Mouse (Mus musculus) hindbrain, embryonic 16.5 days (tissue): ENCODE measurements around the gene Heg1. TPM values are rescaled to one million over a fixed set of nuclear protein-coding genes. Genes with fewer than 3 reads are reported as not detected.

Experiments used
- ATAC-seq: fragments of 200-750 bp; cut with Nextera tagmentation; 2 replicates; pipeline ENCODE4 v1.8.0; 2017; ENCODE audit warnings: moderate TSS enrichment, moderate library complexity
- H3K27ac ChIP-seq: fragments of 300-500 bp; sonication (generic); 2 replicates; pipeline ENCODE4 v1.5.1; 2014; ENCODE audit warnings: low read depth, mild to moderate bottlenecking, control low read depth, low read length, moderate library complexity
- H3K27me3 ChIP-seq: fragments of 300-500 bp; sonication (generic); replicated peaks from 2 replicates; pipeline ENCODE4 v1.6.1; 2014; ENCODE audit warnings: low read length; ENCODE audit not compliant: control insufficient read depth, insufficient read depth
- H3K36me3 ChIP-seq: fragments of 300-500 bp; sonication (generic); 2 replicates; pipeline ENCODE4 v1.6.1; 2014; ENCODE audit warnings: mild to moderate bottlenecking, low read length, moderate library complexity, mixed read lengths; ENCODE audit not compliant: control insufficient read depth, insufficient read depth
- H3K4me1 ChIP-seq: fragments of 300-500 bp; sonication (generic); 2 replicates; pipeline ENCODE4 v1.6.1; 2014; ENCODE audit warnings: low read depth, low read length; ENCODE audit not compliant: control insufficient read depth, insufficient read depth
- H3K4me2 ChIP-seq: fragments of 300-500 bp; sonication (generic); 2 replicates; pipeline ENCODE4 v1.6.1; 2014; ENCODE audit warnings: mild to moderate bottlenecking, low read length, control low read depth, moderate library complexity
- H3K4me3 ChIP-seq: fragments of 300-500 bp; sonication (generic); 2 replicates; pipeline ENCODE4 v1.5.1; 2014; ENCODE audit warnings: mild to moderate bottlenecking, low read length, control low read depth, moderate library complexity
- H3K9ac ChIP-seq: fragments of 300-500 bp; sonication (generic); 2 replicates; pipeline ENCODE4 v1.6.1; 2014; ENCODE audit warnings: low read depth, mild to moderate bottlenecking, control low read depth, low read length, moderate library complexity
- H3K9me3 ChIP-seq: fragments of 300-500 bp; sonication (generic); 2 replicates; pipeline ENCODE4 v1.6.1; 2014; ENCODE audit warnings: mild to moderate bottlenecking, low read length, moderate library complexity; ENCODE audit not compliant: control insufficient read depth
- WGBS: fragments of 180-500 bp; shearing (Covaris S2); extraction: QIAGEN DNeasy Blood & Tissue Kit; methylation state at CpG from one replicate; pipeline ENCODE4 v1.1.7; 2014; 5-methylcytosine and 5-hydroxymethylcytosine counted together
- polyA plus RNA-seq: library from polyadenylated mRNA; unstranded; fragments of >200 nt; fragmentation: Nextera tagmentation; extraction: Ambion mirVana; gene quantifications from 2 replicates; pipeline ENCODE4 v1.2.1, GENCODE M21; 2015

Gene Heg1
- polyA plus RNA-seq, 1 experiment from 2014 or later: 7.2 TPM

DNA sequence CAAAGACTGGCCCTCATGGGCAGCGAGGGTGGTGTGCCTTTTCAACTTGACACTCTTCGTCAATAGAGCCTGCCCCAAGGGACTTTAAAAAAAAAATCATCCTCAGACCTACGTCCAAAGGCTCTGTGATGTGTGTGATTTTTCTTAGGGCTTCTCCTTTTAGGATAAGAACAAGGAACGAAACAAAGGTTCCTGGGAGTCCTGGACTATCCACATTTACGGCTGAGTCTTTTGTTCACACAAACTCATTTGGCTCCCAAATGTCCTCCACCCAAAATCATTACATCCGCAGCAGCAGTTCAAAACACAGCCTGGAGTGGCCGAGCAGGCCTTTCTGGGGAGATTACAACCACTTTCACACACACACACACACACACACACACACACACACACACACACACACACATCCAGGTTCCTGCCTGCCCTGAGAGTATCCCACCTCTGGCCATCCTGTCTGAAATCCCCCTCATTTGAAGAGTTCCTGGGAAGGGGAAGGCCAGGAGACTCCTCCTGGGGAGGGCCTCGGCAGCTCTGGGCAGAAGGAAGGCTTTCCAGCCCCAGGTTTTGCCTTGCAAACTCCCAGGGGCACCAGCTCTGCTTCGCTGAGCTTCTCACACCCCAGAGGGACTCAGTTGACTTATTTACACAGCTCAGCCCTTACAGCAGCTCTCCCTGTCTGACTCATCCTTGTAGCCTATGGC is 13.6 kb downstream of the Heg1 start:
- H3K4me3 ChIP-seq: no peak overlapping the region
- H3K4me1 ChIP-seq: peaks cover 10% of the 10 kb centered on the region
- 46% methylated on average over 9 of the region's 9 CpGs for WGBS
- no peak for ATAC-seq
- H3K9ac ChIP-seq: no peak overlapping the region
- no peaks in the 10 kb centered on the region for H3K9me3 ChIP-seq
- H3K36me3 ChIP-seq: no peaks in the 10 kb centered on the region
- H3K27me3 ChIP-seq: no peaks in the 10 kb centered on the region
- H3K4me2 ChIP-seq: no peak overlapping the region
- H3K27ac ChIP-seq: peak overlapping the region; percentile 65

DNA sequence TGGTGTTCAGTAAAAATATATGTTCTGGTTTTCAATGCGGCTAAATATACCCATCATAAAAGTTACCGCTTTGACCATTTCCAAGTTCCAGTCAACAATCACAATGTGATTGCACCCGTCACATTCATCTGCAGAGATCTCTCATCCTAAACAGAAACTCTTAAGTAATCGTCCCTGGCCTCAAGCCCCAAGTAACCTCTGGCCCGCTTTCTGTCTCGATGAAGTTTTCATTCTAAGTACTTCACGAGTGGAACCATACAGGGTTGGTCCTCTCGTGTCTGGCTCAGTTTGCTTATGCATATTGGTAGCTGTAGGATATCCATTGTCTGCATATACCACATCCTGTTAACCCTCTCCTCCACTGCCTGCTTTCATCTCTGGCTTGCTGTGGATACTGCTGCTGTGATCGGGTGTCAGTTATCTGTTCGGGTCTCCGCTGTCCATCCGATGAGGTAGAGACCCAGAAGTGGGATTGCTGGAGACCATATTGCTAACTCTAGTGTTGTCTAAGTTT is 14.2 kb downstream of the Heg1 start:
- H3K27me3 ChIP-seq: no peaks in the 10 kb centered on the region
- no peak overlapping the region for H3K4me3 ChIP-seq
- H3K4me2 ChIP-seq: no peak overlapping the region
- no peaks in the 10 kb centered on the region for H3K36me3 ChIP-seq
- H3K27ac ChIP-seq: no peak overlapping the region
- no peaks in the 10 kb centered on the region for H3K9me3 ChIP-seq
- H3K9ac ChIP-seq: no peak overlapping the region
- peaks cover 10% of the 10 kb centered on the region for H3K4me1 ChIP-seq
- 66% methylated on average over 12 of the region's 12 CpGs for WGBS
- no peak for ATAC-seq

DNA sequence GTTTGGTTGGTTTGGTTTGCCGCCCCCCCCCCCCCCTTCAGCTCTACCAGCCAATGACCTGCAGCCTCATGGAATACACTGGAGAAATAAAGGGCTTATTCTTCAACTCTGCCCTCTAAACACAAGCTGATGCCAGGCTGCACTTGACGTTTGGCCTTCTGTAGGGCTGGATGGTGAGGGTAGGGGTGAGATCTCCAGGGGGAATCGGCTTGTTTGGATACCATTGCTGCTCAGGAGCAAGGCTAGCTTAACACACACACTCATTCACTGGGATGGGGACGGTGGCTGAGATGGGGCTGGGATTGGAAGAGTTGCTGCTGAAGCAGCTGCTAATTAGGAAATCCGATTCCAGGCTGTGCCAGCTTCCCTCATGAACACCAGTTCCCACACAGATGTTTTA is 16.4 kb downstream of the Heg1 start:
- ATAC-seq: no peak
- H3K9ac ChIP-seq: no peak overlapping the region
- H3K36me3 ChIP-seq: no peaks in the 10 kb centered on the region
- no peaks in the 10 kb centered on the region for H3K9me3 ChIP-seq
- no peaks in the 10 kb centered on the region for H3K27me3 ChIP-seq
- no peak overlapping the region for H3K4me2 ChIP-seq
- H3K27ac ChIP-seq: no peak overlapping the region
- H3K4me1 ChIP-seq: peaks cover 17% of the 10 kb centered on the region
- H3K4me3 ChIP-seq: no peak overlapping the region
- WGBS: 63% methylated on average over 5 of the region's 5 CpGs

DNA sequence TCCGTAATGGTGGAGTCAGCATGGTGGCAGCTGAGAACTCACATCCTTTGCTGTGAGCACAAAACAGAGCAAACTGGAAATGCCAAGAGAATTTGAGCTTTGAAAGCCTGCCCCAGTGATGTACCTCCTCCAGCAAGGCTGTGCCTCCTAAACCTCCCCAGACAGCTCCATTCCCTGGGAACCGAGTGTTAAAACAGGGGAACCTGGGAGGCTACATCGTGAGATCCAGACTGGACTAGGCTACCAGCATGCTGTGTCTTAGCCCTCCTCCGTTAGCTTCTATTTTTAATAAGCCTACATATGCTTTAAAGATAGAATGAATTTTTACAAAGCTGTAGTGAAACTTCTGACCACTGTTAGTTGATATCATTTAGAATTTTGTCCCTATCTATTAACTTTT is 17.7 kb downstream of the Heg1 start:
- Histone ChIP-seq H3K4me2 (no peak overlapping the region), H3K9me3 (no peaks in the 10 kb centered on the region), H3K9ac (no peak overlapping the region), H3K4me1 (peaks cover 11% of the 10 kb centered on the region), H3K27ac (no peak overlapping the region), H3K36me3 (no peaks in the 10 kb centered on the region), H3K27me3 (no peaks in the 10 kb centered on the region), H3K4me3 (no peak overlapping the region)
- WGBS: 90% methylated on average over 4 of the region's 4 CpGs
- ATAC-seq: no peak

DNA sequence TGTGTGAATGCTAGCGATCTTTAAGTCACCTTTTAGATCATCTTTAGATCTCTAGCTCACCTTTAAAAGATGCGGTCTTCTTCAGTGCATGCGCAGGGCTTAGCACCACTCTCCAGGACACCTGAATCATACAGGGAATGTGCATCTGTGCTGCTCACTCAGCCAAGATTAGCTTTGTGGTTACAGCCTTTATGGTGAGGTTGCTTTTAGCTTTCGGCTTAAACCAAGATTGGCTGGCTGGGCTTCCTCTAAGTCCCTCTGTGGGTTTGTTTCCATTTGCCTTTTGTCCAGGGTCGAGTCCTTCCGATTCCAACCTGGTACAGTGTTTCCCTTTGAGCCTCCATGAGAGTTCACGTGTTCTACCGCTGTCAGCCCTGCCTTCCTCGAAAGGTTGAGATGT is 20.1 kb downstream of the Heg1 start:
- no peak overlapping the region for H3K4me2 ChIP-seq
- 81% methylated on average over 9 of the region's 9 CpGs for WGBS
- no peaks in the 10 kb centered on the region for H3K27me3 ChIP-seq
- no peaks in the 10 kb centered on the region for H3K36me3 ChIP-seq
- H3K4me1 ChIP-seq: peaks cover 7% of the 10 kb centered on the region
- H3K9ac ChIP-seq: no peak overlapping the region
- no peak overlapping the region for H3K4me3 ChIP-seq
- no peak overlapping the region for H3K27ac ChIP-seq
- no peaks in the 10 kb centered on the region for H3K9me3 ChIP-seq
- ATAC-seq: no peak

DNA sequence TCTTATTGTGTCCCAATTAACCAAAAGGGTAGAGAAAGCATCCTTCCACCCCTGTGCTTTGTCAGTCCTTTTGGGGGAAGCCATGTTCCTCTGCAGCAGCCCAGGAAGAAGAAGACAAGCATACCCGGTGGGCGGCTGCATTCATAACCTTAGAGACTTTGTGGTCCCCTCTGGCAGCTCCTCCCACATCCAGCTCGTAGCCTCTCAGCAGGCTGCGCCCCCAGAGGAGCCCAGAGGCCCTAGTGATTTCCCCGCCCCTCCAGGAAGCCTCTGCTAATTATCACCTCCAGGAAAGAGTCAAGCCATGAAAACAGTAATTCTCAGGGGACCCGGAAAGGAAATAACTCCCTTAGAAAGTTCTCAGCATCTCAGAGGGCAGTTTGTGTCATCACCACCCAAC is 21.1 kb downstream of the Heg1 start:
- Histone ChIP-seq H3K27ac (no peak overlapping the region), H3K9ac (no peak overlapping the region)

DNA sequence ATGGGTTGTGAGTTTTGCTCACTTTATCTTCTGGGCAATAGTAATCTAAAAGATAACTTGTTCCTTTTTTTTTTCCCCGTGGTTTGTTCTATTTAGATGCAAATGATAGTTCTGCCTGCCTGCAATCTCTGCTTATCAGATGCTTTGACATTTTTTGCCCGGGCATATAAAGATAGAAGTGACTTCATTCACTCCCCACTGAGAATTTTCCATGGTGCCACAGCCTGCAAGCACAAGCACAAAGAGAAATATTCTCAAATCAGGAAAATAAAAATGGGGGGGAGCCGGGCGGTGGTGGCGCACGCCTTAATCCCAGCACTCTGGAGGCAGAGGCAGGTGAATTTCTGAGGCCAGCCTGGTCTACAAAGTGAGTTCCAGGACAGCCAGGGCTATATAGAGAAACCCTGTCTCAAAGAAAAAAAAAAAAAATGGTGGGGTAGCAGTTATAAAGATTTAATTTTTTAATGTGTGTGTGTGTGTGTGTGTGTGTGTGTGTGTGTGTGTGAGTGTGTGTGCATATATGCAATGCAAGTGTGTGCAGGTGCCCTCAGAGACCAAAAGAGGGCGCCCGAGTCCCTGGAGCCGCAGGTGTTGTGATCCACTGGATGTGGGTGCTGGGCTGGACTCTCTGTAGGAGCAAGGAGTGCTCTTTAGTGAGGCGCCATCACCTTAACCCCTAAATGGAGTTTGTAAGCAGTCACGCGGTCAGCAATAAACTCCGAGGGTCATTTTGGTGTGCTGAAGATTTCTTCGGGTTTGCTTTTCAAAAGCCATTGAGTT is 22.1 kb downstream of the Heg1 start:
- Histone ChIP-seq H3K27ac (no peak overlapping the region), H3K9me3 (no peaks in the 10 kb centered on the region), H3K27me3 (no peaks in the 10 kb centered on the region), H3K4me2 (no peak overlapping the region), H3K4me3 (no peak overlapping the region), H3K4me1 (peaks cover 7% of the 10 kb centered on the region), H3K36me3 (no peaks in the 10 kb centered on the region), H3K9ac (no peak overlapping the region)
- no peak for ATAC-seq
- WGBS: 87% methylated on average over 14 of the region's 14 CpGs

More for the DNA sequence above, 21.1 kb downstream of the Heg1 start:
- H3K36me3 ChIP-seq: no peaks in the 10 kb centered on the region
- 34% methylated on average over 6 of the region's 6 CpGs for WGBS
- H3K27me3 ChIP-seq: no peaks in the 10 kb centered on the region
- no peak for ATAC-seq
- H3K4me2 ChIP-seq: no peak overlapping the region
- peaks cover 7% of the 10 kb centered on the region for H3K4me1 ChIP-seq
- H3K4me3 ChIP-seq: no peak overlapping the region
- H3K9me3 ChIP-seq: no peaks in the 10 kb centered on the region

DNA sequence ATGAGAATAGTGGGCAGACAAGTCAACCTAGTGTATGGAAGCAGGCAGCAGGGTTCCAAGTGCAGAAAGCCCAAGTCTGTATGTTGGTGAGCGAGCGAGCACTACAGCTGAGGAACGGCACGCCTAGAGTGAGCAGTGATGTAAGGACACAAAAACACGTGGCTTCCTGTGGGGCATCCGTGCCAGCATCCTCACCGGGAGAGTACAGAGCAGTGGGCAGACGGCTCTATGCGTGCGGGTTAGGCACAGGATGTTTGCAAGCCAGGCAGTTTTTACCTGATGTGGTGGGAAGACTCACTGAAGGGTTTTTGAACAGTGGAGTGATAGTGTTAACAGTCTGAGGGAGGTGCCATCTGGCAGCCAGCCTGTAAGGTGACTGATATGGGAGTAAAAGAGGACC is 23.9 kb downstream of the Heg1 start:
- no peak for ATAC-seq
- Histone ChIP-seq H3K9me3 (no peaks in the 10 kb centered on the region), H3K4me1 (peaks cover 7% of the 10 kb centered on the region), H3K9ac (no peak overlapping the region), H3K27ac (no peak overlapping the region), H3K4me3 (no peak overlapping the region), H3K27me3 (no peaks in the 10 kb centered on the region), H3K4me2 (no peak overlapping the region), H3K36me3 (no peaks in the 10 kb centered on the region)
- WGBS: 93% methylated on average over 10 of the region's 10 CpGs

DNA sequence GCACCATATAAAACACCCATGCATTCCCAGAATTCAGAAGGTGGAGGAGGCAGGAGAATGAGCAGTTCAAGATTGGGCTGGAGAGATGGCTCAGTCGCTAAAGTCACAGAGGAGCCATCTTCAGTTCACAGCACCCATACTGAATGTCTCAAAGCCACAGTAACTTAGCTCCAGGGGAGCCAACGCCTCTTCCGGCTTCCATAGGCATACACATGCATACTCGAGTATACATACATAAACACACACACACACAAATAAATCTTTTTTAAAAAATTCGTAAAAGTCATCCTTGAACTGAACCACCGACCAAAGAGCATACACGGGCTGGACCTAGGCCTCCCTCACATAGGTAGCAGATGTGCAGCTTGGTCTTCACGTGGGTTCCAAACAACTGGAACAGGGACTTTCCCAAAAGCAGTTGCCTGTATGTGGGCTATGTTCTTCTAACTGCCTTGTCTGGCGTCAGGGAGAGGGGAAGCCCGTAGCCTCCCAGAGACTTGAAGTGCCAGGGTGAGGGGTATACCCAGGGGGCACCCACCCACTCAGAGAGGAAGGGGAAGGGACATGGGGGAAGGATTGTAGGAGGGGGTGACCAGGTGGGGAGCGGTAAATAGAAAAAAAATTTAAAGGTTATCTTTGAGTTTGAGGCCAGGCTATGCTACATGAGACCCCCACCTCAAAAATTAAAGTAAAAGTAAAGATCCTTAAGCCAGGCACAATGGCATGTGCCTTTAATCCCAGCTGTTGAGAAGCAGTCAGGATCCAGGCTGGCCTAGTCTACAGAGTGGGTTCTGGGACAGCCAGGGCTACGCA is 24.6 kb downstream of the Heg1 start:
- H3K9me3 ChIP-seq: no peaks in the 10 kb centered on the region
- H3K27ac ChIP-seq: no peak overlapping the region
- 94% methylated on average over 12 of the region's 12 CpGs for WGBS
- H3K4me3 ChIP-seq: no peak overlapping the region
- H3K36me3 ChIP-seq: no peaks in the 10 kb centered on the region
- no peak overlapping the region for H3K4me2 ChIP-seq
- no peaks in the 10 kb centered on the region for H3K27me3 ChIP-seq
- no peak overlapping the region for H3K9ac ChIP-seq
- peaks cover 7% of the 10 kb centered on the region for H3K4me1 ChIP-seq
- no peak for ATAC-seq
